Mouse (Mus musculus): ENCODE data around the gene Zbtb37.

Zbtb37 gene

DNA sequence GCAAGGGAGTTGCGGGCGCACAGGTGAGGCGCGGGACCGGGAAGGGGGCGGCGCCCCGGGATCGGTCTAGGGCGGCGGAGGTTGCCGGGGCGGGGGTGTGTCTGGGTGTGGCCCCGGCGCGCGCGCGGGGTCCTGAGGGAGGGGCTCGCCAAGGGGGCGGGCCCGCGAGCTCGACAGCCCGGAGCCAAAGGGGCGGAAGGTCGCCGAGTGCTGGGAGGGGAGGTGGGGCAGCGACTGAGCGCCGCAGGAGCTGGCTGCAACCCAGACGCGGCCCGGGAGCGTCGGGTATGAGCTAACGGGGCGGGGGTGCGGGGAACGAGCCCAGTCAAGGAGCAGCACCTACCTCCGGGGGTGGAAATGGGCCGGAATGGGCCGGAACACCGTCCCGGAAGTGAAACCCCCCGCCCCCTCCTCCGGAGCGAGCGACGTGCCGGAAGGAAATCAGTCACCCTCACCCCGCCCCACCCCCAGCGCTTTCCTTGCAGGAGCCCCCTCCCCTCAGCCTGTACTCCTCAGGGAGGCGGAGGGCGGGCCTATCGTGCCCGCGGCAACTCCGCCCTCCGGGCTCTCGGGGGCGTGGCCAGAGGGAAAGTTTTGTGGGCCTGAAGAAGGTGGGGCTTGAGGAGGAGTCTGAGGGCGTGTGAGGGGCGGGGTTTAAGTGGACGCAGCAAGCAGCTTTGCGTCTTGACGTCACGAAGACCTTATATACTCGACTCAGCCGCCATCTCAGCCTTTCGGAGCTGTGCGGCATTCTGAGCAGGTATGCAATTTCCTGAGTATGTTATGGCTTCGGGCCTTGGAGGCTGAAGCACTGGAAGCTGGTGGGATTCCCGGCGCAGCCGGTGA, at the start of gene Zbtb37:
Zbtb37 (minus strand) TSS at position 415 of the 846 bp plus-strand sequence.
- peak; percentile 99 for DNase-seq

- no peak for DNase-seq
Measured at GRCm38 (mm10) chr1:161077243-161077642, 42.6 kb upstream of the Zbtb37 start.

GRCm38 (mm10) chr1:161076238-161076637, 41.6 kb upstream of the Zbtb37 start:
- DNase-seq, result peak; percentile 71 to 87

- no peak for DNase-seq
Measured at GRCm38 (mm10) chr1:161071272-161071620, 36.6 kb upstream of the Zbtb37 start.

DNA sequence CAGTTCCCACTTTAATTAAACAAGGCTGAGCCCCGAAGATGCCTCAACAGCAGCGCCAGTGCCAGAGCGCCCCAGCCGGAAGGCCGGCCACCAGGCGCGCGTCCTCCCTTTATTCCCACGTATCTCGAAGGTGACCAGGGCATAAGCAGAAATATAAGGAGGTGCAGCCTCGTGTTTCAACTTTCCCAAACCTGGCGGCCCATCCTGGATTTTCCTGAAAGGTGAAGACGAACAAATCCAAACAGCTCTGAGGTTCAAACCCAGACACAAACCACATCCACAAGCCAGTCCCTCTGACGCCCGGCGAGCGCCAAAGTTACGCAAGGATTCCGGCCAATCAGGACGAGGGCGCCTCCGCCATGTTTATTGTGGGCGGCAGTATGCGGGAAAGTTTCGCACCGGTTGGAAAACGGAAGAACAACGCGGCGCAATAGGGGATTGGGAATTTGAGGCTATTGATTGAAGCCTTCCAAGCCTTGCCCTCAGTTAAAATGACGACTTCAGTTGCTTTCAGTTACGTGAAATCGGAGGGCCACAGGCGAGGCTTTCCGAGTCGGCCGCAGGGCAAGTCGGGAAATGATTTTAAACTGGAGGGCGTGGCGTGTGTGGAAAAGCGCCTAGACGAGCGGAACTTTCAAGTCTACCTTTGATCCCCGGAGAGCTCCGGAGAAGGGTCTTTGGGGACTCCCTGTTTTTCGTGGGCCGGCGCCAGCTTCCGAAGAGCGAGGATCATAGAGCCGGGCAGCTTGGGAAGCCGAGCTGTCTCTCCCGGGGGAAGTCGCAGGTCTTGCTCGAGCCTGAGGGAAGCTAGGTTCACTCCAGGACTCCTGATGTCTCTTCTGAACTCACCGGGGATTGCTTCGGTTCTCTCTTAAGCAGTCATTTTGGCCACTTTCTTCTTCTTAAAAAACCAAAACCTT, 36.0 kb upstream of the Zbtb37 start, which contains the start of the genes Dars2 and Cenpl:
Dars2 (minus strand) TSS at position 307 of the 920 bp plus-strand sequence.
Cenpl (plus strand) TSS at position 362 of the 920 bp plus-strand sequence.
- DNase-seq, result peak; percentile 97

GRCm38 (mm10) chr1:161063351-161063750, 28.7 kb upstream of the Zbtb37 start:
- no peak for DNase-seq

- no peak for DNase-seq
Measured at GRCm38 (mm10) chr1:161057164-161057563, 22.5 kb upstream of the Zbtb37 start.

DNA sequence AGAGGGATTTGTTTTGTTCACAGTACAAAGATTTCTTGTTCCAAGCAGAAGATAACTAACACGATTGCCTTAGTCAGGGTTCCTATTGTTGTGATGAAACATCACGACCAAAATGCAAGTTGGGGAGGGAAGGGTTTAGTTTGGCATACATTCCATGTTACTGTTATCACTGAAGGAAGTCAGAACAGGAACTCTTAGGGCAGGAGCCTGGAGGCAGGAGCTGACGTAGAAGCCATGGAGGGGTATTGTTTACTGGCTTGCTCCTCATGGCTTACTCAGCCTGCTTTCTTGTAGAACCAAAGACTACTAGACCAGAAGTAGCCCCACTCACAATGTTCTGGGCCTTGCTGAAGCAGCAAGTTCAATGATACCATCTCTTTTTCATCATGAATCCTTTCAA, 12.3 kb upstream of the Zbtb37 start:
- DNase-seq, result no peak

DNA sequence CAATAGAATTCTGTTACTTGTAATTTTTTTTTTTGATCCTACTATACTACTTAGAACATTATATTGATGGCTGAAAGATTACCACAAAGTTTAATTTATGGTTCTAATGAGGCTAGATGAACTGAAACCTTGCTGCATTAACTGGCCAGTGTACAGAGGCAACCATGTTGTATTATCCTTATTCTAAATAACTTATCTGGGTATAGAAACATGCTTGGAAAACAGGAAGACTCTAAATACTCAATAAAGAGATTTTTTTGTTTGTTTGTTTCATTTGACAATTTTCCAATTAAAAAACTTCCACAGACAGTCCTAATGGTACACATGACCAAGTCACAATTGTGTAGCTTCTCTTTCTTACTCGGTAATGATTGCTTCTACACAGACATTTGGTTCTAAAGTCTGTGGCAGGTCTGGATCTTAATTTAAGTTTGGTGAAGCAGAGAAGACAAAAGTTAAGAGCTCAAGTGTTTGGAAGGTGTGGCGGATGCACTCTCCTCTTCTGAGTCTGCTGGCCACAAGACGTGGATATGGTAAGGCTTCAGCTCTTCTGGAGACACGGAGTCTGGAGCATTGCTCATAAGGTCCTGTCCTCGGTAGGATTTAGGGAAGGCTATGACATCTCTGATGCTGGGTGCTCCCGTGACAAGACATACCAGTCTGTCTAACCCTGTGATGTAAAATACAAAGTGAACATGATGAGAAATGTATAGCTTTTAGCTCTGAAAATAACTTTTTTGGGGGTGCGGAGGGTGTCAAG, 6.8 kb upstream of the Zbtb37 start:
- no peak for DNase-seq

GRCm38 (mm10) chr1:161040855-161041254, 6.2 kb upstream of the Zbtb37 start:
- DNase-seq, result no peak

- DNase-seq, result no peak
Measured at GRCm38 (mm10) chr1:161040426-161040770, 5.7 kb upstream of the Zbtb37 start.

GRCm38 (mm10) chr1:161039741-161040425, 5.2 kb upstream of the Zbtb37 start:
- DNase-seq, result no peak

DNA sequence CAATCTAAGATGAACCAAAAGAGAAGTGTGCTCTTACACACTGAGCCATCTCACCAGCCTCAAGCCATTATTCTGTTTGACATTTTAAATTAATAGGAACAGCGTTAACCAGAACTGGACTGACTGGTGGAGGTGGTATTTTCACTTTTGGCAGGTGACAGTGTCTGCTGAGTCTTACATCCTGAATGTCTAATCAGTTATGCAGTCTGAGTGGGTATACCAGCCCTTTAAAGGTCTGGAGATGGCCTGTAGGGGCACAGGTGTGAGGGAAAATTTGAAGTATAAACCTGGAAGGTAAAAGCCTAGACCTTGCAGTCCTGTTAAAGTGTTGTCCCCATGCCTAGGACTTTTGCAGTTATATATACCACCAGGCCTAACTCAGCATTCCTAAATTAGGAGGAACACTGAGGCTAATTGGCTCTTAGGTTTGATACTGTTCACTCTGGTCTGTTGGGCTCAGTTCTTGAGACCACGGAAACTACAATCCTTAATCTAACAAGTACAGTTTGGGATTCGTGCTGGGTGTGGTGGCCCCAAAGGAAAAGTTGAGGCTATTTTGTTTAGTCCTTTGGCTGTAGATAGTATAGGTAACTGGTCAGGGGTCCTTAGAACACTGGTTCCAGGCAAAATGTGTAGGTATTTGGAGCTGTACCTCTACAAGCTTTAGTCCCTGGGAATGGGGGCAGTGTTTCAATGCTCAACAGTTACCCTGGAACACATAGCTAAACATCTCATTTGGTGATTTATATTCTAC, 4.5 kb upstream of the Zbtb37 start:
- DNase-seq, result no peak

DNA sequence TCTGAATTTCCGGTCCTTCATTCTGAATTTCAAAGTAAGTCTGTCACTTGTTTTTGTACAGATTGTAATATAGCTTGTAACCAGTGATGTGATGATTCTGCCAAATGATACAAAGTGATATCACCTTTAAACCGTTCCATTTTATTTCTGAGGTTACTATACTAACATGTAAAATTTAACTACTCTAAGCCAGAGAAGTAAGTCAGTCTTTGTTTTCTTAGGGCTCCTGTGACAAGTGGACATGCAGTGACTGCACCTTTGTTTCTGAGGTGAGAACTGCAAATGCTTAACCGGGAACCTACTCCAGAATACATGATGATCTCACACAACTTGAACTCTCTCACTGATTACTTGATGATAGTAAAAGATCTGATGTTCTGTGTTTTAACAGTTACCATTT, 3.4 kb upstream of the Zbtb37 start:
- no peak for DNase-seq

DNA sequence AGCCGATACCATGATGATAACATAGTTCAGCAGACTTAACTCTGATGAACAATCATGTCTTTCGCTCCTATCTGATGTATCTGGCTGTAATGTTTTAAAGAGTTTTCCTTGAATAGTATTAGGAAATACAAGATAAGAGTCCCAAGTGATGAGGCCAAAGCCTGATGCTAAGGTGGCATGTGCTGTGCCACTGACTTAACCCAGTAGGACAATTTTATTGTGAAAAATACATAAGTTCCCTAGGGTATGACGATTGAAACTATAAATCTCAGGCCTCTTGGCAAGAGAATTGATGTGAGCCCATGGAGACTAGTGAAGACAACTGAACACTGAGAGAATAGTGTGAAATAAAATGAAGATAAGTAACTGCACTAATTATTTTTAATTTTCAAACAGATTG, 3.0 kb upstream of the Zbtb37 start:
- no peak for DNase-seq

GRCm38 (mm10) chr1:161037026-161037425, 2.4 kb upstream of the Zbtb37 start:
- DNase-seq, result no peak

- no peak for DNase-seq
Measured at GRCm38 (mm10) chr1:161036411-161036841, 1.8 kb upstream of the Zbtb37 start.

DNA sequence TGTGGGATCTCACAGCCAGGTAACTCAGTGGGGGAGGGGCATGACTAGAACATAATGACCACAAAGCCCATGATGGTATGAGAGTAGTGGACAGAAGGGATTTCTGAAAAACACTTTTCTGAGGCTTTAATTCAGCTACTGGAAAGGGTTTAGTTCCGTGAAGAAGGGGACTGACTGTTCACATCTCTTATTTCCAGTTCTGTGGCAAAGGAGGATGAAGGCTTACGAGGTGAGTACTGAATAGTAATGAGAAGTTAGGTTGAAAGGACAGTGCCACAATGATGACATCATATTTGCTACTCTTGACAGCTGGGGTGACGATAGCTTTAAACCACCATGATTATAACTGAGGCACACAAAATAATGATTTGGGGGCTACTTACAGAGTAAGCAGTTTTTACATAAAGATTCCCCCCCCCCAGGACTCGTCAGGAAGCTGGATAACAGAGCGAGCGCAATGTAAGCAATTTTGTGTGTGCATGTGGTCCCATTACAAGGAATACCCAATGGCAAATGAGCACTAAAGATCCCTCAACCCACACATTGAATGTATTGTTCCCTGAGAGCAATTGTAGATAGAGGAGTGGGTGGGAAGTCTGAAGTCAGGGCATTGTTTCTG, 1.2 kb upstream of the Zbtb37 start:
- DNase-seq, result peak in 1 of 2 experiments; percentile 24

- DNase-seq, result peak in 1 of 2 experiments; percentile 54
Measured at GRCm38 (mm10) chr1:161035281-161035785, 684 bp upstream of the Zbtb37 start.

DNA sequence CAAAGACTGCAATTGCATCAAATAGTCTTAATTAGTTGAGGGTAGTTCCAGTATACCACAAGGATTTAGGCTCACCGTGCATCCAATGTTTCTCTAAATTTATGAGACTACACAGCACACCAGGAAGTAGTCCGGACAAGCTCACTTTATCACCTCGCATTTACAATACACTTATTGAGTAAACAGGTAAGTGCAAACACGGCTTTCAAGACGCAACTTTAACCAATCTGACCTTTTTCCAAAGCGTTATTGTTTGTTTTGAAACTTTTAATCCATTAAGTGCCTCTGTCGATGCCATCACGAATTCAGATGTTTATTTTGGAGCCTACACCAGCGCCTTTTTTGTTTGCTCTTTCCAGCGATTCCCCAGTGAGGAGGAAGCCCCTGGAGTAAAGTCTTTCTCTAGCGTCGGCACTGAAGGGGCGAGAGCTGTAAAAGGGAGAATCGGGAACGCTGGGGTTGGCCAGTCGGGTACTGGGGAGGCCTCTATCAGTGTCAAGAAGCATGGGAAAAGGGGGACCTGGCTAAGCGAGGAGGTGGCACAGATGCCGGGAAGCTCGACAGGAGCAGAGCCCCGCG, 704 bp downstream of the Zbtb37 start:
- DNase-seq, result no peak

All from kidney, postnatal 25 days (tissue).